Mouse (Mus musculus) kidney, postnatal 4 days (tissue): ENCODE measurements at regions not wholly inside any gene's neighbourhood (a gene's known extent, or its start where the extent isn't known, plus 50 kb on each side); places are given as distances from the start of the nearest gene placed in this dataset.

Source experiments
- DNase-seq, 2 experiments: peaks; one replicate each; pipeline ENCODE4 v3.0.0; 2021; ENCODE audit warnings: mixed read lengths in 2 of 2

GRCm38 (mm10) chr12:70769538-70770176 is 55.7 kb upstream of the Frmd6 start:
- DNase-seq = no peak

GRCm38 (mm10) chr12:70774006-70774405 is 51.3 kb upstream of the Frmd6 start:
- no peak for DNase-seq

GRCm38 (mm10) chr12:70774816-70775591 is 50.3 kb upstream of the Frmd6 start:
- DNase-seq = no peak
